ENCODE assay signal across 9 mouse cellular contexts in the genomic region with DNA sequence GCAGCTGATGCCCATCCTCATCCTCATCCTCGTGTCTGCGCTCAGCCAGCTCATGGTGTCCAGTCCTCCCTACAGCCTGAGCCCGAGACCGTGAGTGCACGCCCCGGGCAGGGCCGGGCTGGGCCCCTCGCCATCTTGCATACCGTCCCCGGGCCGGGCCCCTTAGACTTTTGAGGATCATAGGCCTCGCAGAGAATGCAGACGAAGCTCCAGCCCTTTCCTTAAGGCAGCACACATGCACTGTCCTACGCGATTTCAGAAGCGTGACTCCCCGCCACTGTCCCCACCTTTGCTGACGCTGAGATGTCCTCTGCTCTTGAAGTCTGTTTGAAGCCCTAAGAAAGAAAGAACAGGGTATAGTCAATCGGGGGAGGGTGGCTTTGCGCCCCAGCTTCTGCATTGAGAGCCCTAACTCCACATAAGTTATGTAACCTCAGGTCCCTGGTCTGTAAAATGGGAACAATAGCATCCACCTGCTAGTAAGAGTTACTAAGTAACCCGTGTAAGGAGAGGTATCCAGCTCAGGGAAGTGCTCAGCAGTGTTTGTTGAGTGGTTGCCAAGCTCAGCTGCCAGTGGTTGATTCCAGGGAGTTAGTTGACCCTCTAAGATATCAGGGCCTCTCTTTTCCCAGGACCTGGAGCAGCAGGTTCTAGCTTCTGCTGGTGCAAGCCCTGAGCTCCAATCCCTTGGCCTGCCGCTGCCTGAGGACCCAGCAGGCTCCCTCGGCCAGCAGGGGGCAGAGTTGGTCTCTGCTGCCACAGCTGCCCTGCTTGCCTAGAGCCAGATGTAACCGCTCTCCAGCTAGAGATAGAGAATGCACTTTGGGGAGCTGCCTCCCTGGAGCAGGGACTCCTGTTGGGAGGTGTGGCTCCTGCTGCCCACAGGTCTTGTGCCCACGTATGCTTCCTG. TPM values are rescaled to one million over a fixed set of nuclear protein-coding genes. Genes with fewer than 3 reads are reported as not detected.
DNase-seq lines count a peak whose midpoint lies in the region; ATAC-seq and TF ChIP-seq lines count a peak whose summit lies in the region.
"Had no signal": no experiment of that assay in that cellular context is flagged by ENCODE, and none has a peak within 500 bp of the region (broad histone marks: within the 10 kb centered on the region; RNA-seq: fewer than 3 reads in every experiment).

No protein-coding gene starts in this region.

- peaks cover 20% of the 10 kb centered on the region for H3K4me1 ChIP-seq in cortical plate, adult 2 months (ENCODE audit: control insufficient read depth, insufficient read depth, low read length)
- H3K4me1 ChIP-seq in kidney, embryonic 15.5 days: peaks cover 39% of the 10 kb centered on the region
- peaks cover 49% of the 10 kb centered on the region for H3K4me1 ChIP-seq in liver, embryonic 15.5 days (replicated peaks)
- H3K4me1 ChIP-seq in neural tube, embryonic 15.5 days: peaks cover 46% of the 10 kb centered on the region

- ATAC-seq in Patski: peak; percentile 37
- no peak for ATAC-seq in kidney, embryonic 15.5 days (replicated peaks; ENCODE audit: low FRiP score)
- no peak for ATAC-seq in liver, embryonic 15.5 days (ENCODE audit: insufficient read depth)
- ATAC-seq in neural tube, embryonic 15.5 days (ENCODE audit: low FRiP score): no peak

- 83% methylated on average over 25 of the region's 25 CpGs for WGBS in kidney, embryonic 15.5 days
- 76% methylated on average over 25 of the region's 25 CpGs for WGBS in liver, embryonic 15.5 days (ENCODE audit: insufficient replicate concordance)
- WGBS in neural tube, embryonic 15.5 days: 81% methylated on average over 25 of the region's 25 CpGs

- CTCF ChIA-PET in Patski (lab: Charles Lee): interaction anchor here (0.7 to 3.2 kb wide), 28 partner anchors 8 to 208 kb away, joined by 3 to 62 read pairs (median 4); partner anchors contain the start of genes Anapc16, Ascc1 and Ddit4

- peaks cover 80% of the 10 kb centered on the region for H3K36me3 ChIP-seq in kidney, embryonic 15.5 days
- H3K36me3 ChIP-seq in liver, embryonic 15.5 days (replicated peaks): peaks cover 90% of the 10 kb centered on the region
- peaks cover 34% of the 10 kb centered on the region for H3K36me3 ChIP-seq in neural tube, embryonic 15.5 days

- in situ Hi-C loops in Patski (cut with MboI; ENCODE audit: low pct_unique_long_range_greater_than_20kb): no loop called here

- H3K4me2 ChIP-seq in kidney, embryonic 15.5 days: no peak overlapping the region
- H3K4me2 ChIP-seq in liver, embryonic 15.5 days: no peak overlapping the region
- H3K4me2 ChIP-seq in neural tube, embryonic 15.5 days: no peak overlapping the region

- no peak overlapping the region for H3K4me3 ChIP-seq in cortical plate, adult 2 months (ENCODE audit: insufficient read depth, low read length)
- H3K4me3 ChIP-seq in kidney, embryonic 15.5 days (replicated peaks): no peak overlapping the region
- H3K4me3 ChIP-seq in liver, embryonic 15.5 days (replicated peaks): no peak overlapping the region
- no peak overlapping the region for H3K4me3 ChIP-seq in neural tube, embryonic 15.5 days (replicated peaks)
- H3K4me3 ChIP-seq: erythroblast, embryonic 14.5 days had no signal

- no peaks in the 10 kb centered on the region for H3K9me3 ChIP-seq in kidney, embryonic 15.5 days (replicated peaks)
- H3K9me3 ChIP-seq in liver, embryonic 15.5 days (replicated peaks): no peaks in the 10 kb centered on the region
- H3K9me3 ChIP-seq in neural tube, embryonic 15.5 days (replicated peaks): no peaks in the 10 kb centered on the region

- TF ChIP-seq POLR2A in cortical plate, adult 2 months (IDR thresholded peaks at IDR 0.05; ENCODE audit: extremely low read depth, insufficient read depth, low read length): no peak

- DNase-seq in 3T3-L1 (ENCODE audit: low read depth, low spot score) (peak; percentile 89), Patski (ENCODE audit: low read depth, low spot score) (no peak)
- DNase-seq in gastrocnemius, postnatal 10 days: peak; percentile 90
- peak; percentile 61 for DNase-seq in testis, postnatal 14 days (ENCODE audit: low spot score)

- no peak for TF ChIP-seq CTCF in Patski (IDR thresholded peaks at IDR 0.05)
- TF ChIP-seq CTCF in cortical plate, adult 2 months (IDR thresholded peaks at IDR 0.05; ENCODE audit: extremely low read depth, insufficient read depth, low read length): peak; percentile 84

- H3K27me3 ChIP-seq in Patski: no peaks in the 10 kb centered on the region
- H3K27me3 ChIP-seq in kidney, embryonic 15.5 days: no peaks in the 10 kb centered on the region
- no peaks in the 10 kb centered on the region for H3K27me3 ChIP-seq in liver, embryonic 15.5 days
- no peaks in the 10 kb centered on the region for H3K27me3 ChIP-seq in neural tube, embryonic 15.5 days (replicated peaks)

- POLR2A ChIA-PET in Patski (lab: Charles Lee): interaction anchor here (1.1 to 1.6 kb wide), 4 partner anchors 55 to 108 kb away, joined by 3 to 10 read pairs (median 4); partner anchors contain the start of genes Anapc16, Ascc1 and Ddit4

- H3K27ac ChIP-seq in cortical plate, adult 2 months (ENCODE audit: insufficient read depth, low read length): peak overlapping the region; percentile 2; the same call in 1 of the 2 replicates
- H3K27ac ChIP-seq in kidney, embryonic 15.5 days: 0 out of 2 replicates have a peak overlapping the region, but pooled peaks have one; percentile 6
- H3K27ac ChIP-seq in liver, embryonic 15.5 days (replicated peaks): peak overlapping the region; percentile 33; the same call in 1 of the 2 replicates
- 0 out of 2 replicates have a peak overlapping the region, but pooled peaks have one; percentile 1 for H3K27ac ChIP-seq in neural tube, embryonic 15.5 days (replicated peaks)

- H3K9ac ChIP-seq in kidney, embryonic 15.5 days: no peak overlapping the region
- no peak overlapping the region for H3K9ac ChIP-seq in liver, embryonic 15.5 days
- peak overlapping the region; percentile 17; the same call in 1 of the 2 replicates for H3K9ac ChIP-seq in neural tube, embryonic 15.5 days (replicated peaks)

RNA-seq across cellular contexts. Expression of gene Dnajb12, which starts 15.2 kb away (rescaled TPM):
- 54.0 TPM for polyA plus RNA-seq in Patski (2021)
- polyA plus RNA-seq in cortical plate, adult 2 months (2012; rRNA removed): 45.0 and 47.0 TPM in 2 replicates
- 10 to 100 TPM; 44.0 to 44.9 TPM for total RNA-seq in gastrocnemius, postnatal 10 days (2021)
- 27.1 and 30.2 TPM in 2 replicates for polyA plus RNA-seq in kidney, embryonic 15.5 days (2015; fragmentation: Nextera tagmentation; extraction: Ambion mirVana)
- 14.3 and 15.0 TPM in 2 replicates for polyA plus RNA-seq in liver, embryonic 15.5 days (2015; fragmentation: Nextera tagmentation; extraction: Ambion mirVana)
- polyA plus RNA-seq in neural tube, embryonic 15.5 days (2015; fragmentation: Nextera tagmentation; extraction: Ambion mirVana): 17.2 and 20.6 TPM in 2 replicates

RNA-seq across cellular contexts. Expression of gene Ddit4, which starts 57.1 kb away (rescaled TPM):
- polyA plus RNA-seq in Patski (2021): 63.9 TPM
- 35.7 and 38.3 TPM in 2 replicates for polyA plus RNA-seq in cortical plate, adult 2 months (2012; rRNA removed)
- total RNA-seq in gastrocnemius, postnatal 10 days (2021): 10 to 100 TPM; 14.2 to 39.1 TPM
- polyA plus RNA-seq in kidney, embryonic 15.5 days (2015; fragmentation: Nextera tagmentation; extraction: Ambion mirVana): 31.0 and 36.3 TPM in 2 replicates
- 5.6 and 6.6 TPM in 2 replicates for polyA plus RNA-seq in liver, embryonic 15.5 days (2015; fragmentation: Nextera tagmentation; extraction: Ambion mirVana)
- 80.8 and 91.6 TPM in 2 replicates for polyA plus RNA-seq in neural tube, embryonic 15.5 days (2015; fragmentation: Nextera tagmentation; extraction: Ambion mirVana)
